Mouse (Mus musculus) ovary, postnatal 36 days (tissue): Measurements from ENCODE around the gene Dab2ip.

Experiments used
- DNase-seq: peaks from one replicate; pipeline ENCODE4 v3.0.0; 2022; ENCODE audit warnings: low spot score, mixed read lengths

Gene Dab2ip

DNA sequence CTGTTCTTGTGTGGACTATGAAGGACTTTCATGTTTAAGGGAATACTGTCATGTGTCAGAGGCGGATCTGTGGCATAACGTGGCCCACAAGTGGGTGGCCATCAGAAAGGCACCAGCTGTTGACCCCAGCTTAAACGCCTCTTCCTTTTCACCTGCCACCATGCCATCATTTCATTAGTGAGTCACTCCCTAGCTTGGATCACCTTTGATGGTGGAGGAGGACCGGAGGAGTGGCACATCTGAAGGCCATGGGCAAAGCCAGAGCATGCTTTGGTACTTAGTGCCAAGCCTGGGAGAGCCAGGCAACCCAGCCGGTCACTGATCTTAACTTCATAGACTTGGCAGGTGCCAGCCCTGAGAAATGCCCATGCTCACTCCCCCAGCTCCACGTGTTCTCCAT is 96.7 kb downstream of the Dab2ip start:
- DNase-seq: no peak

GRCm38 (mm10) chr2:35655996-35656395 is 97.9 kb downstream of the Dab2ip start:
- no peak for DNase-seq

GRCm38 (mm10) chr2:35658311-35658710 is 100.2 kb downstream of the Dab2ip start:
- no peak for DNase-seq

GRCm38 (mm10) chr2:35659578-35660194 is 101.6 kb downstream of the Dab2ip start:
- DNase-seq: no peak

GRCm38 (mm10) chr2:35660953-35661374 is 102.9 kb downstream of the Dab2ip start:
- peak; percentile 85 for DNase-seq

DNA sequence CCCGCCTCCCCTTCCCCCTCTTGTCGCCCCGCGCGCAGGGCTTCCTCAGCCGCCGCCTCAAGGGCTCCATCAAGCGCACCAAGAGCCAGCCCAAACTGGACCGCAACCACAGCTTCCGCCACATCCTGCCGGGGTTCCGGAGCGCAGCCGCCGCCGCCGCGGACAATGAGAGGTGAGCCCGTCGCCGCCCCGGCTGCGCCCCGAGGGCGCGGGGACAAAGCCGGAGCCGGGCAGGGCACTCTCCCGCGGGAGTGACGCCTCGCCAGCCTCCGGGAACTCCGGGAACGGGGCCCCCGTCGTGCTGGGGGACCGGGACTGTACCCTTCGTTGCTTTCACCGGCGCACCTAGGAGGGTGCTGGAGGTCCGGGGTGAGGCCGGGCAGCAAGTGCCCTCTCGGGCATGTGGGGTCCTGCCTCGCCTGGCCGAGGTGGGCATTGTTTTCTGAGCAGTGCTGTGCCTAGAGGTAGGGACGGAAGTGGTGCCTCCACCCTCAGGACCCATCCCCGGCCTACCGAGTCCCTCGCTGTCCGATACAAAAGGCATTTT is 103.5 kb downstream of the Dab2ip start:
- DNase-seq: peak; percentile 66

DNA sequence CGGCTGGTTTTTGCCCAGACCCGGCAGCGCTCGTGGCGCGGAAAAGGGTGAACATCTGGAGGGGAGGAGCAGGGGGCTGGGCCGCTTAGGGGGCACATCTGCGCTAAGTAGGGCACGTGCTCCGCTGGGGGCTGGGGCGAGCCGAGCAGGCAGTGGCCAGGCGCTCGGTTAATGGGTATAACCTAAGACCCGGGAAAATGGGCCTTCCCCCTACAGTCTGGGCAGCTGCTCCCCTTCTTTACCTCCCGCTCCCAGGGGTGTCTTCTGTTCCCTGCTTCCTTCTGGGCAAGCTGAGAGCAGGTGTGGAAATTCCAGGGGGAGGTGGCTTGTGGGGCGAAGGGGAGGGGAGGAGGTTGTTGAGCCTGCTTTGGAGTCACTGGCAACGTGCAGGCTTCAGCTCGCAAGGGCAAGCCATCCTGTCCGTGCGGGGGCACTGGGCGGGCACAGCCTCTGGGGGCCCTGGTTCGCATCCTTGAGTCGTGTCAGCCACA is 104.0 kb downstream of the Dab2ip start:
- peak; percentile 49 for DNase-seq

DNA sequence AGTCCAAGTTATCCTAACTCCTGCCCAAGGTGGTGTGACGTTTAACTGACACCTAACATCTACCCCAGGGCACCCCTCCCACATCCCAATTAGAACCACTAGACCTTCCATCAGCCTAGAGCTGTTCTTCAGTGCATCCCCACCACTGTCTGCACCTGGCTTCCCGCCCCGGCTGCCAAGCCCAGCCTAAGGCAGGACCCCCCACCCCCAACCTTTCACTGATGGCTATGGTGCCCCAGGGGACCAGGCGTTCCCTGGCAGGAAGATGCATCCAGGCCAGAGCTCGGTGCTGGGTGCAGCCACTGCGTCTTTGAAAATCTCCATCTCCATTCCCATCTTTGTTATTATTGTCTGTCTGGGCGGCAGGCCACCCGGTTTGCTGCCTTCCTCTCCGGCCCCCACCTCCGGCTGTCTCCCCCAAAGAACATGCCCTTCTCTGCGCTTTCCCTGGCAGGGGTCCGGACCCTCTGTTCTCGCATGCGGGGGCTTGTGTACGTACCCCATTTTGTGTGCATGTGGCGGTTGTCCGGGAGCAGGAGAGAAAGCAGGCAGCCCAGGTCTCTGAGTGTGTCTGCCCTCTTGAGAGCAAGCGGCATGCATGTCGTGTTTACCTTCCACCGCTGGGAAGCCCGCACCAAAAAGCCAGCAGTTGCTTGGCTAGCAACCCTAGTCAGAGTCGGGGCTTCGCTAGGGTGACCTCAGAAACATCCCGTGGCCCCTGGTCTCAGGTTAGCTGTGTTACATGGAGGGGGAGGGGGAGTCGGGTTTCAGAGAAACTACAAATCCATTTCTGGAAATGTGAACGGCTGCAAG is 104.9 kb downstream of the Dab2ip start:
- no peak for DNase-seq

GRCm38 (mm10) chr2:35667746-35668145 is 109.7 kb downstream of the Dab2ip start:
- DNase-seq: no peak

DNA sequence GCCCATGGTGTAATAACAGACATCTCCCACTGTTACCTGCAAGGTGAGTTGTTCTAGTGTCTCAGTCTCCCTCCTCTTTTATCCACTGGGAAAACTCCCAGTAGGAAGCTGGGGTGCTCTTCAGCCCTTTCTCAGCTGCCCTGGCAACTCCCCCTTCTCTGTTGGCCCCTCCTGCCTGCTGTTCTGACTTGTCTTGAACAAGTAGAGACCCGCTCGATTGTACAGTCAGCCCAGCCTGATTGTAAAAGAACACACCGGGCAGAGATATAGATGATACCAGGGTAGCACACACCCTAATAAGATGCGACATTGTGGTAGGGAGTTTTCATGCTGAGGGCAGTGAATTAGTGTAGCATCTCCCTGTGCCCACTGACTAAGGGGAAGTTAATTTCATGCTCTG is 111.2 kb downstream of the Dab2ip start:
- no peak for DNase-seq

- no peak for DNase-seq
Measured at GRCm38 (mm10) chr2:35669748-35670147, 111.7 kb downstream of the Dab2ip start.

- DNase-seq: no peak
Measured at GRCm38 (mm10) chr2:35670300-35670699, 112.2 kb downstream of the Dab2ip start.

GRCm38 (mm10) chr2:35671980-35672910 is 114.2 kb downstream of the Dab2ip start:
- no peak for DNase-seq

GRCm38 (mm10) chr2:35673181-35673580 is 115.1 kb downstream of the Dab2ip start:
- DNase-seq: no peak

DNA sequence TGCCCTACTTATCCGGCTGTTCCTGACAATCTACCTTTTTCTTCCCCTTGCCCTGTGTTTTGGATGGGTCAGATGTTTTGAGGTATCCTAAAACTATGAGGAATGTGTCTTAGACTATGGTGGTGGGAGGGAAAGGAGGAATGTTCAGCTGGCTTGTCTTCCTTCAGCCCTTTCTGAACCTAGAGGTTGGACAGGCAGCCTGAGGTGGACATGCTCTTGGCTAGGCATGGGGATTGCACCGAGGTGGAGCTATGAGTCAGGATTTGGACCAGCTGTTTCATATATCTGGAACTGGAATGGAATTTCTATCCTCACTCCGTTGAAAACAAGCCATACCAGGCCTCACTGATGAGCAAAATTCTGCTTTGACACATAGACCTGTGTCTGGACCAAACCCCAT is 115.9 kb downstream of the Dab2ip start:
- no peak for DNase-seq

GRCm38 (mm10) chr2:35674431-35674830 is 116.4 kb downstream of the Dab2ip start:
- no peak for DNase-seq

- peak; percentile 26 for DNase-seq
Measured at GRCm38 (mm10) chr2:35676075-35676665, 118.1 kb downstream of the Dab2ip start.

GRCm38 (mm10) chr2:35677855-35678254 is 119.8 kb downstream of the Dab2ip start:
- DNase-seq: no peak

GRCm38 (mm10) chr2:35678440-35678839 is 120.4 kb downstream of the Dab2ip start:
- DNase-seq: no peak

DNA sequence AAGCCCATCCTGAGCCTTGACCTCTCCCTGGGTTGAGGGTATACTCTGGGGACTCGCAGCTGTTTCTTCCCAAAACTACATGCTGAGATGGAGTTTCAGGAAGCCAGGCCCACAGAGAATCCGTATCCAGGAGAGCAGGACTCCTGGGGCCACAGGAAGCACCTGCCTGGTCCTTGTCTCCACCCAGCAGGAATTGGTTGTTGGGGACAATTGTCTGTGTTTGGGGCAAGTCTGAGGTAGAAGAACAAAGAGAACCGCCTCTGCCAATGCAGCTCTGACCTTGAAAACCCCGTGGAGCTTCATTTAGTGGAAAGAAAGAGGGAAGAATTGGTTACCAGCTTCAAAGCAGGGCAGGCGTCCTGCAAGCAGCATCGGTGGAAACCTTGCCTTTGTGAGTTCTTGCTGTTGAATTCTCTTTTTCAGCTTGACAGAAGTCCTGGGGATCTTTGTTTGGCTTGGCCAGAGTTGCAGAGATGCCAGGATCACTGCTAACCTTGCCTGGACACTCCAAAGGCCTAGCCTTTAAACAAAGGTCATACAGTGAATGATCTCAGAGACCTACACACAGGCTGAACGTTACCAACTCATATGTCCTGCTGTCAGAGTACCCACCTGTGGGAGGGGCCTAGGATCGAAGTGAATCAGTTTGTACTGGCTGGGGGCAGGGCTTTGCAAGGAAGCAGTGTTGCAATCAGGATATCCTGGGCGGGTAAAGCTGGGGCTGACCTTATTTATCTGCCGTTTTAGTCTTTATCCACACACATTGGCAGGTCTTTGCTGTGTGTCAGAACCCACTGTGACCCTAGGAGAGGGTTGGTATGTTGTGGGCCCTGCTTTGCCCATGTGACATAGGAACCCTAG is 122.0 kb downstream of the Dab2ip start:
- DNase-seq: no peak

GRCm38 (mm10) chr2:35680833-35681232 is 122.8 kb downstream of the Dab2ip start:
- DNase-seq: no peak
